ENCODE assay signal across 9 mouse cellular contexts in genomic region chr6:61067355-61068116, GRCm38 (mm10).
DNase-seq lines count a peak whose midpoint lies in the region; ATAC-seq and TF ChIP-seq lines count a peak whose summit lies in the region.
"Had no signal": no experiment of that assay in that cellular context is flagged by ENCODE, and none has a peak within 500 bp of the region (broad histone marks: within the 10 kb centered on the region; RNA-seq: fewer than 3 reads in every experiment).

No protein-coding gene starts in this region.

- H3K4me1 ChIP-seq in stomach, embryonic 14.5 days (ENCODE audit: control insufficient read depth, insufficient read depth, low read length), result no peaks in the 10 kb centered on the region
- no peaks in the 10 kb centered on the region for H3K4me1 ChIP-seq in stomach, postnatal 0 days (replicated peaks; ENCODE audit: control insufficient read depth, insufficient read depth)
- peaks cover 20% of the 10 kb centered on the region for H3K4me1 ChIP-seq in forebrain, embryonic 16.5 days (replicated peaks; ENCODE audit: control insufficient read depth, insufficient read depth, low read length)
- peaks cover 46% of the 10 kb centered on the region for H3K4me1 ChIP-seq in midbrain, embryonic 10.5 days

- peak overlapping the region; percentile 21; the same call in 1 of the 2 replicates for H3K4me2 ChIP-seq in stomach, embryonic 14.5 days (replicated peaks; ENCODE audit: low read depth, low read length)
- no peak overlapping the region for H3K4me2 ChIP-seq in stomach, postnatal 0 days (replicated peaks; ENCODE audit: low read depth)
- H3K4me2 ChIP-seq in forebrain, embryonic 16.5 days (ENCODE audit: low read length), result peak overlapping the region; percentile 35

- no peak for ATAC-seq in stomach, embryonic 14.5 days (ENCODE audit: insufficient number of reproducible peaks, insufficient read depth, low FRiP score, low read depth)
- ATAC-seq in stomach, postnatal 0 days (ENCODE audit: low FRiP score, low TSS enrichment), result no peak
- peak; percentile 71 for ATAC-seq in forebrain, embryonic 16.5 days

- no peaks in the 10 kb centered on the region for H3K9me3 ChIP-seq in stomach, embryonic 14.5 days (ENCODE audit: control insufficient read depth, low read depth, low read length)
- H3K9me3 ChIP-seq in stomach, postnatal 0 days (ENCODE audit: control insufficient read depth, low read length), result no peaks in the 10 kb centered on the region
- no peaks in the 10 kb centered on the region for H3K9me3 ChIP-seq in forebrain, embryonic 16.5 days (ENCODE audit: control insufficient read depth, low read length)
- no peaks in the 10 kb centered on the region for H3K9me3 ChIP-seq in midbrain, embryonic 10.5 days (replicated peaks)
- H3K9me3 ChIP-seq: G1E had no signal

- DNase-seq in stomach, postnatal 0 days (ENCODE audit: low spot score), result no peak
- peak; percentile 39 for DNase-seq in midbrain, embryonic 10.5 days (ENCODE audit: low spot score)
- DNase-seq in yolk sac, embryonic 10.5 days (ENCODE audit: low spot score), result no peak
- DNase-seq in right cerebral cortex, postnatal 25 days, result no peak
- DNase-seq in cerebellum, adult 18-20 months, result no peak
- DNase-seq: adrenal gland, adult 8-10 months had no signal

- H3K27me3 ChIP-seq in stomach, embryonic 14.5 days (ENCODE audit: control insufficient read depth, insufficient read depth, low read length), result no peaks in the 10 kb centered on the region
- H3K27me3 ChIP-seq in stomach, postnatal 0 days (ENCODE audit: control insufficient read depth, insufficient read depth, low read length), result no peaks in the 10 kb centered on the region
- H3K27me3 ChIP-seq in forebrain, embryonic 16.5 days (replicated peaks; ENCODE audit: control insufficient read depth, insufficient read depth, low read length), result no peaks in the 10 kb centered on the region
- no peaks in the 10 kb centered on the region for H3K27me3 ChIP-seq in midbrain, embryonic 10.5 days (ENCODE audit: low read depth, poor library complexity, severe bottlenecking)

- no peak for TF ChIP-seq EP300 in stomach, postnatal 0 days (optimal IDR thresholded peaks at IDR 0.05)

- H3K9ac ChIP-seq in stomach, embryonic 14.5 days (replicated peaks; ENCODE audit: low read depth, low read length), result no peak overlapping the region
- H3K9ac ChIP-seq in stomach, postnatal 0 days (ENCODE audit: low read length), result no peak overlapping the region
- H3K9ac ChIP-seq in forebrain, embryonic 16.5 days (replicated peaks; ENCODE audit: low read depth, low read length), result no peak overlapping the region; the same call in none of the 2 replicates

- no peaks in the 10 kb centered on the region for H3K36me3 ChIP-seq in stomach, embryonic 14.5 days (ENCODE audit: control insufficient read depth, insufficient read depth, low read length)
- H3K36me3 ChIP-seq in stomach, postnatal 0 days (ENCODE audit: control insufficient read depth, insufficient read depth, low read length), result no peaks in the 10 kb centered on the region
- H3K36me3 ChIP-seq in forebrain, embryonic 16.5 days (ENCODE audit: control insufficient read depth, insufficient read depth), result no peaks in the 10 kb centered on the region
- no peaks in the 10 kb centered on the region for H3K36me3 ChIP-seq in midbrain, embryonic 10.5 days
- H3K36me3 ChIP-seq: G1E had no signal

- TF ChIP-seq CTCF in stomach, postnatal 0 days (IDR thresholded peaks at IDR 0.05; ENCODE audit: low read depth), result no peak

- no peak overlapping the region for H3K4me3 ChIP-seq in stomach, embryonic 14.5 days (ENCODE audit: low read depth, low read length)
- H3K4me3 ChIP-seq in stomach, postnatal 0 days (ENCODE audit: low read depth, low read length), result no peak overlapping the region
- no peak overlapping the region for H3K4me3 ChIP-seq in forebrain, embryonic 16.5 days (replicated peaks; ENCODE audit: low read length)
- peak overlapping the region; percentile 23; the same call in 1 of the 2 replicates for H3K4me3 ChIP-seq in midbrain, embryonic 10.5 days

- 26% methylated on average over 10 of the region's 10 CpGs for WGBS in stomach, embryonic 14.5 days
- 34% methylated on average over 10 of the region's 10 CpGs for WGBS in stomach, postnatal 0 days
- 7% methylated on average over 10 of the region's 10 CpGs for WGBS in forebrain, embryonic 16.5 days
- 15% methylated on average over 10 of the region's 10 CpGs for WGBS in midbrain, embryonic 10.5 days

- no peak overlapping the region for H3K27ac ChIP-seq in stomach, embryonic 14.5 days (ENCODE audit: low read length)
- no peak overlapping the region for H3K27ac ChIP-seq in stomach, postnatal 0 days (replicated peaks)
- H3K27ac ChIP-seq in forebrain, embryonic 16.5 days (ENCODE audit: low read length), result no peak overlapping the region
- H3K27ac ChIP-seq in midbrain, embryonic 10.5 days (replicated peaks), result peak overlapping the region; percentile 76
